Mouse (Mus musculus) spleen, adult 2 months (tissue): ENCODE measurements around the gene Cercam.

Experiments
- CTCF ChIP-seq: fragments of 200-500 bp; IDR thresholded peaks from 2 replicates; pipeline ENCODE4 v1.5.1; 2011; ENCODE audit warnings: mild to moderate bottlenecking, inconsistent platforms; ENCODE audit not compliant: insufficient read depth, insufficient read length, insufficient replicate concordance; ENCODE audit errors: extremely low read depth
- POLR2A ChIP-seq: fragments of 200-500 bp; IDR thresholded peaks from 2 replicates; pipeline ENCODE4 v1.6.1; 2011; ENCODE audit warnings: low read depth, low read length, inconsistent platforms

GRCm38 (mm10) chr2:29857341-29857740, 11.6 kb upstream of the Cercam start:
- TF ChIP-seq CTCF, result no peak
- no peak for TF ChIP-seq POLR2A
